Mouse (Mus musculus) heart, adult 2 months (tissue): ENCODE measurements around the gene 1700057G04Rik. TPM values are rescaled to one million over a fixed set of nuclear protein-coding genes. Genes with fewer than 3 reads are reported as not detected.

Experiments
- DNase-seq, 2 experiments: peaks; one replicate each; pipeline ENCODE4 v3.0.0; 2021
- H3K27ac ChIP-seq: fragments of 200-600 bp; 2 replicates; pipeline ENCODE4 v1.8.1; 2022
- H3K27me3 ChIP-seq: fragments of 200-500 bp; 2 replicates; pipeline ENCODE4 v1.6.1; 2012; ENCODE audit warnings: mild to moderate bottlenecking, low read length, inconsistent platforms, mixed read lengths; ENCODE audit not compliant: control insufficient read depth, insufficient read depth
- H3K36me3 ChIP-seq: fragments of 200-500 bp; 2 replicates; pipeline ENCODE4 v1.6.1; 2012; ENCODE audit warnings: low read length, inconsistent platforms; ENCODE audit not compliant: control insufficient read depth, insufficient read depth
- H3K4me1 ChIP-seq: fragments of 200-500 bp; 2 replicates; pipeline ENCODE4 v1.6.1; 2011; ENCODE audit warnings: low read length; ENCODE audit not compliant: control insufficient read depth, insufficient read depth
- H3K4me3 ChIP-seq: fragments of 200-600 bp; 2 replicates; pipeline ENCODE4 v1.8.1; 2022
- H3K79me2 ChIP-seq: fragments of 200-500 bp; replicated peaks from 2 replicates; pipeline ENCODE4 v1.6.1; 2012; ENCODE audit warnings: mild to moderate bottlenecking, inconsistent platforms, low read length, moderate library complexity, mixed read lengths; ENCODE audit not compliant: control insufficient read depth, insufficient read depth
- H3K9ac ChIP-seq: fragments of 200-500 bp; 2 replicates; pipeline ENCODE4 v1.6.1; 2012; ENCODE audit warnings: low read depth, mild to moderate bottlenecking, control low read depth, inconsistent platforms, low read length, mixed read lengths
- CTCF ChIP-seq: fragments of 200-600 bp; IDR thresholded peaks from 2 replicates; pipeline ENCODE4 v1.8.1; 2022; ENCODE audit warnings: antibody characterized with exemption, mild to moderate bottlenecking, moderate library complexity
- EP300 ChIP-seq: fragments of 200-500 bp; IDR thresholded peaks from 2 replicates; pipeline ENCODE4 v1.6.1; 2011; ENCODE audit warnings: low read depth, low read length, control low read depth; ENCODE audit not compliant: insufficient read depth
- POLR2A ChIP-seq: fragments of 200-500 bp; IDR thresholded peaks from 2 replicates; pipeline ENCODE4 v1.6.1; 2011; ENCODE audit warnings: mild to moderate bottlenecking, low read depth, low read length, control low read depth; ENCODE audit not compliant: insufficient read depth
- WGBS: fragments of 180-500 bp; shearing (Covaris S2); methylation state at CpG from one replicate; pipeline ENCODE4 v1.1.7; 2018; 5-methylcytosine and 5-hydroxymethylcytosine counted together
- intact Hi-C: fragments of 180-260 bp; cut with DNase I; formaldehyde crosslinking; loops from one replicate; pipeline ENCODE4 v1.15.1; 2025
- polyA plus RNA-seq: library from polyadenylated mRNA; depleted of rRNA; stranded (reverse); fragments of >200 nt; gene quantifications from 2 replicates; pipeline ENCODE4 v1.2.3, GENCODE M21; 2012
- total RNA-seq, 2 experiments: library from RNA; stranded (reverse); gene quantifications; 2 replicates each; pipeline ENCODE4 v1.2.3; 2021

The 1700057G04Rik gene
- total and polyA plus RNA-seq, 3 experiments, result not detected

- H3K4me1 ChIP-seq, result peaks cover 8% of the 10 kb centered on the region
- H3K27me3 ChIP-seq, result no peaks in the 10 kb centered on the region
- WGBS, result 23% methylated on average over 7 of the region's 7 CpGs
- H3K27ac ChIP-seq, result peak overlapping the region; percentile 97
- peak overlapping the region; percentile 50 for H3K4me3 ChIP-seq
- H3K9ac ChIP-seq, result peak overlapping the region; percentile 99
- H3K36me3 ChIP-seq, result peaks cover 25% of the 10 kb centered on the region
- intact Hi-C loops, result loop anchor here (5.0 to 10.0 kb wide), 4 partner anchors 51 to 268 kb away; partner anchors contain the start of genes Plod2 and Plscr4
- peak in 1 of 2 experiments; percentile 27 for DNase-seq
- TF ChIP-seq CTCF (no peak), POLR2A (no peak), EP300 (no peak)
- H3K79me2 ChIP-seq, result no peaks in the 10 kb centered on the region
Observed at GRCm38 (mm10) chr9:92276360-92276759, 32.8 kb upstream of the 1700057G04Rik start.

GRCm38 (mm10) chr9:92280048-92280447 lies 29.1 kb upstream of the 1700057G04Rik start:
- 21% methylated on average over 1 of the region's 1 CpGs for WGBS
- Histone ChIP-seq H3K27ac (no peak overlapping the region), H3K4me1 (peaks cover 6% of the 10 kb centered on the region), H3K79me2 (no peaks in the 10 kb centered on the region), H3K9ac (no peak overlapping the region), H3K36me3 (peaks cover 39% of the 10 kb centered on the region), H3K27me3 (no peaks in the 10 kb centered on the region), H3K4me3 (no peak overlapping the region)
- TF ChIP-seq CTCF (no peak), POLR2A (no peak), EP300 (no peak)
- intact Hi-C loops, result no loop called here
- DNase-seq, result no peak

GRCm38 (mm10) chr9:92282563-92283171 lies 26.5 kb upstream of the 1700057G04Rik start:
- Histone ChIP-seq H3K27ac (no peak overlapping the region), H3K4me3 (no peak overlapping the region), H3K27me3 (no peaks in the 10 kb centered on the region), H3K36me3 (peaks cover 44% of the 10 kb centered on the region), H3K9ac (no peak overlapping the region), H3K79me2 (no peaks in the 10 kb centered on the region), H3K4me1 (peaks cover 4% of the 10 kb centered on the region)
- TF ChIP-seq EP300 (no peak), POLR2A (no peak), CTCF (no peak)
- 52% methylated on average over 7 of the region's 7 CpGs for WGBS
- DNase-seq, result no peak
- intact Hi-C loops, result no loop called here

- Histone ChIP-seq H3K4me1 (no peaks in the 10 kb centered on the region; the same call in none of the 2 replicates), H3K4me3 (no peak overlapping the region), H3K27me3 (no peaks in the 10 kb centered on the region), H3K9ac (no peak overlapping the region), H3K27ac (no peak overlapping the region), H3K36me3 (peaks cover 32% of the 10 kb centered on the region), H3K79me2 (no peaks in the 10 kb centered on the region)
- WGBS, result 34% methylated on average over 3 of the region's 3 CpGs
- TF ChIP-seq POLR2A, result no peak
- intact Hi-C loops, result no loop called here
- DNase-seq, result no peak
Observed at GRCm38 (mm10) chr9:92289675-92290074, 19.5 kb upstream of the 1700057G04Rik start.

DNA sequence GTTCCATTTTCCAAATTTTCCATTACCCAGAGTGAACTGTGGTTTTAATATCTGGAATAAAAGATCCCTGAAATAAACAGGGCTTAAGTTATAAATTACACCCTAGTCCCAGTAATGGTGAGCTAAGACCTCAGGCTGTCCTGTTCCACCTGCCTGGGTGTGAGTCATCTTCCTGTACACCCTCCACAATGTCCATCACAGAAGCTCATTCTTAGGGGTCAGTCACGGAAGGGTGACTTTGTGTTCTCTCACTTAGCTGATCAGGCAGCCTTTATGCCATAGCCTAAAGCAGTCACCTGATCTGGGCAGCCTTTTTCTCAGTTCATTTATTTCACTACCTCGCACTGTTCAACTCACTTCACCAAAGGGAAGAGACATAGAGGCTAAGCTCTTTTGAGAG lies 17.0 kb upstream of the 1700057G04Rik start:
- Histone ChIP-seq H3K36me3 (peaks cover 29% of the 10 kb centered on the region), H3K79me2 (no peaks in the 10 kb centered on the region), H3K4me1 (no peaks in the 10 kb centered on the region; the same call in none of the 2 replicates), H3K4me3 (no peak overlapping the region), H3K27ac (no peak overlapping the region), H3K27me3 (no peaks in the 10 kb centered on the region), H3K9ac (no peak overlapping the region)
- no peak for DNase-seq
- TF ChIP-seq POLR2A, result no peak
- no peak for TF ChIP-seq CTCF
- no peak for TF ChIP-seq EP300
- 74% methylated on average over 2 of the region's 2 CpGs for WGBS
- intact Hi-C loops, result no loop called here

GRCm38 (mm10) chr9:92292922-92293321 lies 16.3 kb upstream of the 1700057G04Rik start:
- H3K4me3 ChIP-seq, result no peak overlapping the region
- H3K36me3 ChIP-seq, result peaks cover 30% of the 10 kb centered on the region
- intact Hi-C loops, result no loop called here
- H3K9ac ChIP-seq, result no peak overlapping the region
- H3K27ac ChIP-seq, result no peak overlapping the region
- H3K4me1 ChIP-seq, result no peaks in the 10 kb centered on the region; the same call in none of the 2 replicates
- no peak for DNase-seq
- TF ChIP-seq POLR2A (no peak), CTCF (no peak), EP300 (no peak)
- H3K79me2 ChIP-seq, result no peaks in the 10 kb centered on the region
- WGBS, result 37% methylated on average over 3 of the region's 3 CpGs
- no peaks in the 10 kb centered on the region for H3K27me3 ChIP-seq
